Mouse (Mus musculus) kidney, postnatal 14 days (tissue): ENCODE results near the gene Oxa1l.
A peak's percentile ranks its signal among the peaks of the same experiment; 100 is the strongest.
"Not testable (repeated sequence)": the region's sequence is repeated elsewhere in the genome, so short reads cannot be mapped to it uniquely, and the experiment has no call there.

Source experiments
- DNase-seq: peaks from one replicate; pipeline ENCODE4 v3.0.0; 2022; ENCODE audit warnings: mixed read lengths

The Oxa1l gene

DNA sequence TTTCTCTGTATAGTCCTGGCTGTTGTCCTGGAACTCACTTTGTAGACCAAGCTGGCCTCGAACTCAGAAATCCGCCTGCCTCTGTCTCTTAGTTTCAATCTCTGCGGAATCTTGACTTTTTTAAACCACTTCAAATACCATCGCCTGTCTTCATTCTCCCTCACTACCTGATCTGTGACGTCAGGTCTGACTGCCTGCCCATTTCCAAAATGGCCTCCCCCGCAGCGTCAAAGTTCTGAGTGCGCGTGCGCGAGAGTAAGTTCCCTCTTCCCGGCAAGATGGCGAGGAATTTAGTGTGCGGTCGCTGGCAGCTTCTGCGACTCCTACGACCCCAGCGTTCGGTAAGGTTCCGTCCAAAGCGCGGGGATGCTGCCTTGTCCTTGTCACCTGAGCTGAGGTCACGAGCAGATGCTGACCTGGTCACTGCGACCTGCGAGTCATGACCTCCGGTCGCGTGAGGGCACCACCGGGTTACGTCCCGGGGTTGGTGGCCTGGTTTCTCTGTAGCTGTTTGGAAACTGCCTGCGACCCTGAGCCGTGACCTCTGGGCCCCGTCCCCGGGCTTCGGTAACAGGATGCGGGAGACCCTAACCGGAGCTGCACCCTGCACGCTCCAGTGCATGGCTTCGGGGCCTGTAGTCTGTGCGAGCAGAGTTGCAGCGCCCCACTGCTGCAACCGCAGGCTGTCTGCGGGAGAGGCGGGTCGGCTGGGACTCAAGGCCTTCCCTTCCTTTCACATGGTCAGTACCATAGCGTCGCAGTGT lies at the start of gene Oxa1l:
Gene Oxa1l, plus strand, starts transcription at position 258 of the 764 bp plus-strand sequence.
- DNase-seq, result peak; percentile 95

DNA sequence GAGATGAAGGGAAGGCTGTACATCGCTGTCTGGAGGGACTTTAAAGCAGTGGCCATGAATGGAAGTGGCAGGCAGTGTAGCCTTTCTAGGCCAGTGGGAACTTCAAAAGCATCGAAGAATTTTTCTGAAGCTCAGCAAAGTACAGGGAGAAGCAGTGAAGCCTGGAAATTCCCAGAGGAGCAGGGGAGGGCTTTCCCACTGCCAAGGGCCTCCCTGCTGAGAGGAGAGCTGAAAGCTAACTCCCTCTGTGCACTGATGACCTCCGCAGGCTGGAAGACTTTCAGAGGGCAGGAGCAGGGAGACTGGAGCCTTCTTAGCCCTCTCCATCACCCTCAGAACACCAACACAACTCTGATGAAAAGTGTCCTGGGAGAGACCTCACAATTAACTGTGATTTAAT lies 48.9 kb upstream of the Oxa1l start:
- DNase-seq, result peak; percentile 14

DNA sequence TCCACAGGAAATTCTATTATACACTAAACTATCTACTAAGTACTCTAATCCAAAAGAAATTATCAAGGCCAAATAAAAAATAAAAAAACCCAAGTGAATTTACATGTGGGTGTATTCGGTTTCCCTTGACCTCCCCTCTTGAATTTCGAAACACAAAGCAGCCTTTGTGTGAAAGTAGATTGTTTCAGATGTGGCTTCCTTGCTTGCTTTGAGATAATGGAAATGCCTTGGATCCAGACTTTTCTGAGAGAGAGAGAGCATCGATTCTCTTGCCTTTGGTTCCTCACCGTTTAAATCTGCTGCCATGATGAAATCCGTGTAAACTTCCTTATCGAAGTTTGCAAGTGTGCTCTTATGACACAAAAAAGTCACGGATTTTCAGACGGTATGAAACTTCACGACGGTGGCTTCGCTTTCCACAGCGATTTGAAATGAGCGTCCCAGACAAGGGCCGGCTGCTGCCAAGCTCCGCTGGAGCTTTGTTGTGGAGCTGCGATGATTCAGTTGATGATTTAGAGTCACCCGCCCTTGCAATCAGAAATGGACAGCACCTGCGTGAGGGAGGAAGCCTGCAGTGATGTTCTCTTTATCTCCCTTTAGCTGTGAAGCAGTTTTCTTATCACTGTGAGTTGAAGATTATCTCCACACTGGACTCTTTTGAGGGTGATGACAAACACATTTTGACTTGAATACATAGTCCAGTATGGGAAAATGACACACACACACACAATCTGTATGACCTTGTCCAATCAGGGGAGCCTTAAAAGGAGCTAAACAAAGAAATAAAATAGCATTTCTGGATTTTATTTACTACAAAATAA lies 38.9 kb upstream of the Oxa1l start:
- DNase-seq, result no peak

DNA sequence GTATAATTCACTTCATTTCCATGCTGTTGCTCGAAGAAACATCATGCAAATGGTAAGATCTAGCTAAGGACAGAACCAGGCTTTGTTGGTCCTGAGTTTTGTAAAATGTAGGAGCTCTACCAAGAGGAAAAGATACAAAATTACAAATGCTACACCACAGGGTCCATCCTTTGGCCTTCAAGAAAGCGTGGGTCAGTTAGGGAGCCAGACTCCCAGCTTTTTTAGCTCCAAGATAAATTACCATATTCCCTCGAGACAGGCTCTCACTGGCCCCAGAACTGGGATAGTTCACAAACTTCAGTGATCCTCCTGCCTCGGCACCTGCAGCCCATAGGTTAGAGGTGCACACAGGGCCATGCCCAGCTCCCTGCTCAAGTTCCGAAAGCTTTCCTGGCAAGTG lies 36.1 kb upstream of the Oxa1l start:
- no peak for DNase-seq

DNA sequence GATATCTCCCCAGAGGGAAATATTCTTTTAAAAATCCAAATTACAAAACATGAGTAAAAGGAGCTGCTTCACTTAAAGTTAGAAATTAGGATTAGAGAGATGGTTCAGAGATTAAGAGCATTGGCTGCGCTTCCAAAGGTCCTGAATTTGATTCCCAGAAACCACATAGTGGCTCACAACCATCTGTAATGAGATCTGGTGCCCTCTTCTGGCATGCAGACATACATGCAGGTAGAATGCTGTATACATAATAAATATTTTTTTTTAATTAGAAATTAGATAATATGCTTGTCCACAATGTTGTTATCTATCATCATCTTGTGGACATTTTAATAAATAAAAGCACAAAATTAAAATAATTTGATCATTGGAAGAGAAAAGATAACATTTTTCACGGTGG lies 32.1 kb upstream of the Oxa1l start:
- no peak for DNase-seq

DNA sequence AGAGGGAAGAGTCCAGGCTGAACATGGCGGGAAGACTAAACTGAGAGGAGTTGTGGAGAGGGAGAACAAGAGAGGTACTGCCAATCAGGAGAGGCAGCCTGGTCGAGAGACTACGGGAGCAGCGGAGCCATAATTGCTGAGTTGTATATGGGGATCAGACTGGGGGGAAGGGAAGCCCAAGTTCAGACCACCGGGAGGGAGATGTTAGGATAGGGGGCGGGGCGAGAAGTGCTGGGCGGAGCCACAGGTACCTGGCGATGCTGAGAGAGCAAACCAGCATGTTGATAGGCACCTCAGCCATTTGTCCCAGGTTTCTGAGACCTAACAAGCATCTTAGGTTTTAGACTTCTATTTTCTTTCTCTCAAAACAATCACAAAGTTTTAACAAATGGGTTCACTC lies 31.4 kb upstream of the Oxa1l start:
- DNase-seq, result no peak

DNA sequence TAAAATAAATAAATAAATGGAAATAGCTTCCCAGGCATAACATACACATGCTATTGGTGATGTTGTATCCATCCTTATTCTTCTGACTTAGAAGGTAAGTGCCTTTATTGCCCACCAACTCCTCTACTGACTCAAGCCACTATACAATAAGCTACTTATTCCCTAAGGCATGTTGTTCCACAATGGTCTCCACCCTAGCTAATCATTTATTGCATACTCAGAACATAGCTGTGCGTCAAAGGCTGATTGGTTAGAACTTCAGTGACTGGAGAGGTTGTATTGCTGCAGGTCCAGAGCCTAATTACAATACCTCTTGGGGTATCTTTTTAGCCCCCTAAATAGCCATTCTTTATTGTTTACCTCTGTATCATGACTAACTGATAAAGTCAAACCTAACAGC lies 29.5 kb upstream of the Oxa1l start:
- DNase-seq, result no peak

DNA sequence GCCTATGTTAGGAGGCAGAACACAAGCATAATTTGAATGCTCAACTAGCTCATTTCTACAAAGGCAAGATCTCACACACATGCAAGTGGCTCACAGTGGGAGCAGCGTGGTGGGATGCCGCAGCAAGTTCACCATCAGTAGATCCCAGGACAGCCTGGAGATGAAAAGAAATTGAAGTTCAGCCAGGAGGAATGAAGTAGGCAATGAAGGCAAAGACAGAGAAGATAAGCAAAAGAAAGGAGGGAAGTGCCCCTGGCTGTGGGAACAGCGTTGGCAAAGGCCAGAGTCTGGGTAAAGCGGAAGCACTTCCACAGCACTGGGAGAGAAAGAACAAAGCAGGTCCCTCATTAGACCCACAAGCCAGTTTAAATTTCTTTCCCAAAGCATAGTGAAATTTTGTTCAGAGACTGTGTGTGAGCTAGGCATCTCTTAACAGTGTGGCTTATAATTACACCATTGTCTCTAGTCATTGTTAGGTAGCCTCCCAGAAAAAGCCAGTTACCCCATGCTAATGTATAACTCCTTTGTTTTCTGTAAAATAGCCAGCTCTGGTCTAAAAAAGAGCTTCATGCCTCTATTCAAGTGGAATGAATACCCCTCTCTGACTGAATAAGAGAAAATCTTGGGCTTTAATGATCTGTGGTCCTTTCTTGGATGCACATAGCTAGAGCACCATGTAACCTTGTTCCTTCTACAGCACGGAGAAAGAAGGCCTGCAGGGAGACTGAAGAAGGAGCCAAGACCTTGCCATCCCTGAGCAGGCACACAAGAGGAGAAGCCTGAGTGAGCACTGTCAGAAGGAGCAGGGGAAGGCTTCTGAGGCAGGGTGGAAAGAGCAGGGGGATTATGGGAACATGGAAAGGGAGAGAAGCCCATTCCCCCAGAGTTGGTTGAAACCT lies 28.2 kb upstream of the Oxa1l start:
- DNase-seq, result no peak

DNA sequence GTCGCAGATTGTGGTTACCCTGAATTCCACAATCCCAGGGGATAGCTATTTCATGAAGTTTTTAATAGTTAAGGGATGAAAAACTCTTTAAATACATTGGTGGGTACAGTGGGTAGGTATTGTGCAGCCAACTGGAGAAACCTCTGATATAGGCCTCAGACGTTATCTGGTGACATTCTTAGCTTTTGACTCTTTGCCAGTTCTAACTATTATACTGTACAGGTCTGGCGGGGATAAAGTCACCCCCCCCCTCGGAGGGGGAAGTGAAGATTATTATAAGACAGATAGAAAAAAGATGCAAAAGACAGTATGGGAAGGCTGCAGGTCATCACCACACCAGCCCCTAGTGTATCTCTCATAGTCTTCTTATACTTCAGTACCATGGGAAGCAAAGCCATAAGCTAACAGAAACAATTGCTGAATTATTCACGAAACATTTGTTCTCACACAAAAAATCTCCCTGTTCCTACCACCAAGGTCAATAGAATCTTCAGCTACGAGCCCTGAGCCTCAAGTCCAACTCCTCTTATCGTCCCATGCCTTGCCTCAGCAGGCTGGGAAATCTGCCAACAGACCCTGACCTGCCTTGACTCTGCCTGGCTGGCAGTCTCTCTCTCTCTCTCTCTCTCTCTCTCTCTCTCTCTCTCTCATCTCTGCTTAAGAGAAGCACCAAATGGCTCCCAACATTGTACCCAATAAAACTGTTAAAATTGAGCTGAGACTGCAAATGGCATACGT lies 27.0 kb upstream of the Oxa1l start:
- peak; percentile 46 for DNase-seq

DNA sequence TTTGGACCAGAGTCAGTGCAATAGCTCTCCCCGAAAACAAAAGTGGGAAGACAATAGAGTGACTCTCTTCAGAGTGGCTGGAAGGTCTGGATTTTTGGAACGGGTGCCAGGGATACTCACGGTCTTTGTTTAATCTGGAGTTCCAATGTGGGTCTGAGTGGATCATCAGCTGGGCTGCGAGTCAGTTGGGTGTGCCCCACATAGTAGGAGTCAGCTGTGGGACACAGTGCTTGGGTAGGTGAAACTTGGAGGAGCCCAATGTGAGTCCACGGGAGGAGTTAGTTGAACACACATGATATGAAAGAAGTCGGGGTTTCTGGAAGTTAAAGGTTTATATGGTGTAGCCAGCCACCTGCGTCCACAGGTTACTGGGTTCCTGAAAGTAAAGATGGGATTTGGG lies 19.8 kb upstream of the Oxa1l start:
- DNase-seq, result no peak

DNA sequence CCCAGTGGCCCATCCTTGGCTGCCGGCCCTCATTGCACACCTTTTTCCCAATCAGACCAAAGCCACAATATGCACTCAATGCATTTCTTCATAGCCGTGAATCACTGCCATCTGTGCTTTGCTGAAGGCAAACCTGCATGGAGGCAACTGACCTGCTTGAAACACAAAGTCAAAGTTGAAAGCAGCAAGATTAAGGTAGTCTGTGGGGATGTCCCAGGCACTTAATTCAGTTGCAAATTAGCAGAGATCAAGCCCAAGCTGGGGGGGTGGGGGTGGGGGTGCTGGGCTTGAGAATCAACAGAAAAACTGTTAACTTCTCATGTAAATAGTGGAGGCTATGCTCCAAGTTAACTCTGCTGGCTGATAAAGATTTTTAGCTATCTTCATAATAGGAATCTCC lies 18.8 kb upstream of the Oxa1l start:
- DNase-seq, result not testable (repeated sequence)

DNA sequence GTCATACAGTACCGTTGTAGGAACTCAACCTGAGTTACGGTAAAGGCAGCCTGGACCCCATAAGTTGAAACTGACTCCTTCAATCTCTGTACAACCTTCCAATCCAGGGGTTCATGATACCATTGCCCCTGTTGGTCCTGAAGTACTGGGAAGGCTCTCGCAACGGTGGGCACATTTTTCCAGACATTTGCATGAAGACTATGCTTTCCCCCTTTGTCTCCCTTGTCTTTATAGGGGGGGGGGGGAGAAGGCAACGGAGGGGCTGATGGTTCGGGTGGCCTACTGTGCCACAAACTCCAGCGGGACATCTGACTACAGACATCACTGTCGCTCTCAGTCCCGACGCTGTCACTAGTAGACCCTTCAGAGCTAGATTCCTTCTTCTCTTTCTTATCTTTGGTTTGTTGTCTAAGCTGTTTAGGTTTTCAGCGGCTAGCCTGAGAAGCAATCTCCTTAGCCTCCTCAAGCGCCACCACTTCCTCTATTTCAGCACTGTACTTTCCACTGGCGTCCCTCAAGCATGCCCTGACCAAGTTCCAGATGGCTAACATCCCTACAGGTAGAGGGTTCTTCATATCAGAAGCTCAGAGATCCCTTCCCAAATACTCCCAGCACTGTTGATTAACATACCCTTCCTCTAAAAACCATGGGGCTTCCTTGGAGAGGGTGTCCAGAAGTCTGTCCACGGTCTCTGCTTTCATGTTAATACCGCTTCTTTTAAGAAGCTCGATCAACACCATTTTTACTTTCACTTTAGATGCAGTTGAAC lies 9.7 kb upstream of the Oxa1l start:
- not testable (repeated sequence) for DNase-seq

DNA sequence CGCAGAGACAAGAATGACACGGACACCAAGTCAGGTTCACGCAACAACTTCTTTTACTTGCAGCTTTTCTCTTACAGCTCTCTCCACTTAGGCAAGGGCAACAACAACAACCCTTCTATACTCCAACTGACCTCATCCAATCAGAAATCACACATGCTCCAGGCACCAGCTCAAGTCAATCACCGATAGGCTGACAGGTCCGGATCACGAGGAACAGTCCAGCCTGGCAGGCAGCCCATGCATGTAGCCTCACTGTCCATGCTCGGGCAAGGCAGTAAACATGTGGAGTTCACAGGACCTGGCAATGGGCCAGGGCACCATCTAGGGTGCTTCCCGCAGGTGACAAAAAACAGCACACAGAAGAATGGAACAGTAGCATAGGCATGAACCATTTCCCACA lies 8.3 kb upstream of the Oxa1l start:
- no peak for DNase-seq

DNA sequence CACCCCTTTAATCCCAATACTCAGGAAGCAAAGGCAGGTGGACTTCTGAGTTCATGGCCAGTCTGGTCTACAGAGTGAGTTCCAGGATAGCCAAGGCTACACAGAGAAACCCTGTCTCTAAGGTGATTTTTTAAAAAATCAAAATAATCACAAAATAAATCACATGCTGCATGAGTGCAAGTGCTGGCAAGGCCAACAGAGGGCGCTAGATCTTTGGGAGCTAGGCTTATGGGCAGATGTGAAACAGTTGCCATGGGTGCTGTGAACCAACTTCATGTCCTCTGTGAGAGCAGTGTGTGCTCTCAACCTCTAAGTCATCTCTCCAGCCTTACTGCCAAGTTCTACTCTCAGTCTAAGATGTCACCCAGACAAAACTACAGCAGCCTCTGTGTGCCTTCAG lies 6.2 kb upstream of the Oxa1l start:
- no peak for DNase-seq

DNA sequence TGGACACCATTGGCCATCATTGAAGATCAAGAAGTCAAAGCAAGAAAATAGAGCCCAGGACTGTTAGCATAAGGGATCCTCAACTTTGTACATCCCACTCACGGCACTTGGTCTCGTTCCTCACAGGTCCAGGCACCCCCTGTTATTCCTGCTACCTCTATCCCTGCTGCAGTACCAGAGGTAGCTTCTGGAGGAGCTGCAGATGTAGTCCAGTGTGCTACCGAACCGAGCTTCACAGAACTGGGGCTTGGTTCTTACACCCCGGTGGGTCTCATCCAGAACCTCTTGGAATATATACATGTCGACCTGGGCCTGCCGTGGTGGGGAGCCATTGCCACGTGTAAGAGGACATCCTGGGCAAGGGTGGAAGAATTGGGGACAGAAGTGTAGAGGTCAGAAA lies 2.5 kb downstream of the Oxa1l start:
- no peak for DNase-seq

DNA sequence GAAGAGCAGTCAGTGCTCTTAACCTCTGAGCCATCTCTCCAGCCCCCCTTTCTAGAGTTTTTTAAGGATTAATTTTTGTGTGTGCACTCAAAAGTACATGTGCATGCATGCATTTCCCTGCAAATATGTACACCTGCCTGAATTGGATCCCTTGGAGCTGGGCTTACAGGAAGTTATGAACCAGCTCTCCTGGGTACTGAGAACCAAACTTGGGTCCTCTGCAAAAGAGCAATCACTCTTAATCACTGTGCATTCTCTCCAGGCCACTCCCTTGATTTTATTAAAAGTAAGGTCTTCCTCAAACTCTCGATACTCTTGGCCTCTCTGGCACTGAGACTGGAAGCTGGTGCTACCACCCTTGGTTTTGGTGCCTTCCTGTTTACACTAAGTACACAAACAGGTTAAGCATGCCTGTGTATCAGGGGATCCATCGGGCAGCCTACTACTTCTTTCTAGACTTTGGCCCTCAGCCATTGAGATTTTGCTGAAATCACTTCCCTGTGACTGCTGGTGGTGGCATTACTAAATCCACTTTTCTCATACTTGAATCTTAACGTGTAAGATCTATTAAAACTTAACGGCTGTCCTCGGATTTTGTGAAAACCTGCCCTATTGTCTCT lies 4.5 kb downstream of the Oxa1l start:
- DNase-seq, result no peak

DNA sequence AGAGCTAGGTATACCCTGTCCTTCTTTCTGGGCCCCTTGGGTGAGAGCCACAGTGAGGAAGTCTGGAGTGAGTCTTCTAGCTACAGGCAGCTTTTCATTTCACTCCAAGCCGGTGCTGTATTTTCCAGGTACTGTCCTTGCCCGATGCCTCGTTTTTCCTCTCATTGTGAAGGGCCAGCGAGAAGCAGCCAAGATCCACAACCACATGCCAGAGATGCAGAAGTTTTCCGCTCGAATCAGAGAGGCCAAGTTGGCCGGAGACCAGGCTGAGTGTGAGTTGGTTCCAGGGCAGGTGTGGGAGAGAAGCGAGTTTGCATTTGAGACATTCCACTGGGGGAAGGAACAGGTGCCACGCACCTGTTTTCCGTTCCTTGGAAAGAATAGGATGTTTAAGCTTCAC lies 5.9 kb downstream of the Oxa1l start:
- no peak for DNase-seq

DNA sequence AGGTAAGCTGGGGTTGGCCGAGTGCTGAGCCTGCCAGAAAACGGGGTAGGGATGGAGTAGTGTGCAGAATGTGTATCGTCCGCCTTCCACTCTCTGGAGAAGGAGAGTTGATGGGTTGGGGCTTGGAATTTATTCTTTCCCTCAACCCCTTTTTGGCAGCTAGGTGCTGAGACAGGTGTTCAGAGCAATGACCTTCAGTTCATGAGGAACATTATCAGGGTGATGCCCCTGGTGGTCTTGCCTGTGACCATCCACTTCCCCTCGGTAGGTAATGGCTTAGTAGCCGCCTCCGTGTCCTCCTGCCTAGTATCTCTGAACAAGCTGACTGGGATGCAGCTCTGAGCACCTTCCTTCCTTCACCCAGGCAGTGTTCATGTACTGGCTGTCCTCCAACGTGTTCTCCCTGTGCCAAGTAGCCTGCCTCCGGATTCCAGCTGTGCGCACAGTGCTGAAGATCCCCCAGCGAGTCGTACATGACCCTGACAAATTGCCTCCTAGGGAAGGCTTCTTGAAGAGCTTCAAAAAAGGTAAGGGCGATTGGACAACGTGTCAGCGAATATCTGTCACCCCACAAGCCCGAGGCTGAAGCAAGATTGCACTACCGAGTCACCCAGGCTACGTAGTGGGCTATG lies 6.9 kb downstream of the Oxa1l start:
- DNase-seq, result no peak

DNA sequence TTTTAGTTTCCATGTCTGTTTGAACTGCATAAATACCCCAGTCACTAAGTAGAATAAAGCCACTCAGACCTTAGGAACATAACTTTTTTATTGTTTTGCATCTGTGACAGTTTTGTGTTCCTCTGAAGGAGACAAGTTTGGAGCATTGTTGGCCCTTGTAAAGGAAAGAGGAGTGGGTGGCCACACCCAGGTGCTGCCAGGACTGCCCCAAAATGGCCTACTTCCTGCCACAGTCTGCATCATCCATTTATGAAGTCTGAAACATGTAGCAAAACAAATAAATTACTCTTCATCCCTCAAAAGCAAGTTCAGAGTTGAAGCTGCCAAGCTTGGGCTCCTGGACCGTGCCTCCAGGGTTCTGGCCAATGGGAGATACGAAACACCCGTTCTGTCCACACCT lies 8.7 kb downstream of the Oxa1l start:
- DNase-seq, result no peak

DNA sequence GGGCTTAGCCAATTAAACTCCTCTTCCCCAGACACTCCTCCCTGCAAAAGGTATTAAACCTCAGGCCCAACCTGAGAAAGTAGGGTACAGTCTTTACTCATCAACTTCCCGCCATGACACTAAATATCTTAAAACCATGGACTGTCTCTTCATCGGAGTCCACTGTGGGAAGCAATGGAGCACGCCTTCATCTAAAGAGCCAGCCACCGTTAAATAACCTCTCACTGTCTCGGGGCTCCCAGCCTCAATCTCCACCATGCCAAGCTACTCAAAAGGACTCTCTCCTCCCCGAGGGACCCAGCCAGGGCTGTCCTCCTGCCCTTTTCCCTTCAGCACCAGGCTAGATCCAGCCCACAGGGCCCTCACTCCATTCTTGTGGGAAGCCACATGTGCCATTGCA lies 10.0 kb downstream of the Oxa1l start:
- DNase-seq, result no peak

DNA sequence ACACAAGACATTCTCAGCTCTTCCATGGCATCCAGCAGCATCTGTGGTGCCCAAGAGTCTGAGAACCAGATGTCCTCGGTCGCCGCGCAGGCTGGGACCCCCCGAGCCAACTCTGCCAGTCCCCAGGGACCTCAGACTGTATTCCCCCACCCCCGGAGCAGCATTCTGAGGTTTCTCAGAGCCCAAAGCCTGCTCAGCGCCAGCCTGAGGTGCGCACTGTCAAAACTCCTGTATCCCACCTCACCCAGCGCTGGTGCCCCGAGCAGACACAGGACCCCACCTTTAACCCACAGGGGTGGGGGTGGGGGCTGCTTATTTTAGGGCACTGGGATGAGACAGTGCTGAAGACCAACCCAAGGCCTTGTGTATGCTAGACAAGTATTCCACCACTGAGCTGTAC lies 10.8 kb downstream of the Oxa1l start:
- DNase-seq, result no peak
